Mouse (Mus musculus) thymus, postnatal 10 days (tissue): ENCODE data around the gene Zfp456.
A peak's percentile ranks its signal among the peaks of the same experiment; 100 is the strongest.
"Not testable (repeated sequence)": the region's sequence is repeated elsewhere in the genome, so short reads cannot be mapped to it uniquely, and the experiment has no call there.

Experiments
- DNase-seq, 2 experiments: peaks; one replicate each; pipeline ENCODE4 v3.0.0; 2021; ENCODE audit warnings: low spot score in 2 of 2

Zfp456 gene

GRCm38 (mm10) chr13:67375050-67375911 is at the start of gene Zfp456, which contains the start of gene Gm28041:
Gene Zfp456 (minus strand): TSS chr13:67375810.
Gene Gm28041 (minus strand): TSS chr13:67375733.
- peak; percentile 59 to 62 for DNase-seq

- DNase-seq, result not testable (repeated sequence)
Observed at GRCm38 (mm10) chr13:67422532-67422931, 46.9 kb upstream of the Zfp456 start.

GRCm38 (mm10) chr13:67421207-67421857 is 45.7 kb upstream of the Zfp456 start, which contains the start of gene Zfp459:
Gene Zfp459 (minus strand): TSS chr13:67421418.
- peak; percentile 14 to 33 for DNase-seq

- DNase-seq, result no peak
Observed at GRCm38 (mm10) chr13:67420558-67421206, 45.1 kb upstream of the Zfp456 start.

GRCm38 (mm10) chr13:67416811-67417210 is 41.2 kb upstream of the Zfp456 start:
- DNase-seq, result no peak

- no peak for DNase-seq
Observed at GRCm38 (mm10) chr13:67415759-67416158, 40.1 kb upstream of the Zfp456 start.

- not testable (repeated sequence) for DNase-seq
Observed at GRCm38 (mm10) chr13:67413634-67414033, 38.0 kb upstream of the Zfp456 start.

GRCm38 (mm10) chr13:67399183-67399903 is 23.7 kb upstream of the Zfp456 start, which contains the start of gene Zfp429:
Gene Zfp429 (minus strand): TSS chr13:67399819.
- peak; percentile 44 to 56 for DNase-seq

- DNase-seq, result not testable (repeated sequence)
Observed at GRCm38 (mm10) chr13:67376255-67376654, 645 bp upstream of the Zfp456 start.

GRCm38 (mm10) chr13:67360131-67360744 is 15.4 kb downstream of the Zfp456 start, which contains the start of the genes Gm28044 and Zfp953:
Gene Gm28044 (minus strand): TSS chr13:67360536.
Gene Zfp953 (minus strand): TSS chr13:67360605.
- peak; percentile 79 to 85 for DNase-seq

GRCm38 (mm10) chr13:67351854-67352253 is 23.8 kb downstream of the Zfp456 start:
- no peak for DNase-seq

- no peak for DNase-seq
Observed at GRCm38 (mm10) chr13:67343422-67343821, 32.2 kb downstream of the Zfp456 start.

GRCm38 (mm10) chr13:67332877-67333276 is 42.7 kb downstream of the Zfp456 start:
- no peak for DNase-seq

- DNase-seq, result peak; percentile 69 to 77
Observed at GRCm38 (mm10) chr13:67332019-67332724, 43.4 kb downstream of the Zfp456 start, which contains the start of gene Zfp595. Gene Zfp595 (minus strand): TSS chr13:67332570.
